Mouse (Mus musculus) adrenal gland, postnatal 4 days (tissue): ENCODE results near the gene Arfgap2. TPM values are rescaled to one million over a fixed set of nuclear protein-coding genes. Genes with fewer than 3 reads are reported as not detected.
"Not testable (repeated sequence)": the region's sequence is repeated elsewhere in the genome, so short reads cannot be mapped to it uniquely, and the experiment has no call there.

Experiments
- DNase-seq, 2 experiments: peaks; one replicate each; pipeline ENCODE4 v3.0.0; 2021 to 2022; ENCODE audit warnings: low spot score in 2 of 2, mixed read lengths in 2 of 2
- long read RNA-seq, 2 experiments: library from polyadenylated mRNA; stranded (forward); transcript quantifications; one replicate each; pipeline ENCODE4 v2.0.0; 2021
- total RNA-seq, 2 experiments: library from RNA; stranded (reverse); gene quantifications; 2 replicates each; pipeline ENCODE4 v1.2.3; 2021

The Arfgap2 gene
- 100 to 1,000 TPM; 112 to 119 TPM for total RNA-seq
- long read RNA-seq, experiment 1, transcript Arfgap2-202 (16 exons, 3,068 nt), result major isoform, 134 of 165 reads
- long read RNA-seq, experiment 1, partial matches to known transcripts, result 21 of 165 reads
- long read RNA-seq, experiment 1, other reads (novel, unspliced or antisense), result 9 of 165 reads
- long read RNA-seq, experiment 2, transcript Arfgap2-202 (16 exons, 3,068 nt), result major isoform, 270 of 312 reads
- long read RNA-seq, experiment 2, partial matches to known transcripts, result 22 of 312 reads
- long read RNA-seq, experiment 2, other reads (novel, unspliced or antisense), result 16 of 312 reads

DNA sequence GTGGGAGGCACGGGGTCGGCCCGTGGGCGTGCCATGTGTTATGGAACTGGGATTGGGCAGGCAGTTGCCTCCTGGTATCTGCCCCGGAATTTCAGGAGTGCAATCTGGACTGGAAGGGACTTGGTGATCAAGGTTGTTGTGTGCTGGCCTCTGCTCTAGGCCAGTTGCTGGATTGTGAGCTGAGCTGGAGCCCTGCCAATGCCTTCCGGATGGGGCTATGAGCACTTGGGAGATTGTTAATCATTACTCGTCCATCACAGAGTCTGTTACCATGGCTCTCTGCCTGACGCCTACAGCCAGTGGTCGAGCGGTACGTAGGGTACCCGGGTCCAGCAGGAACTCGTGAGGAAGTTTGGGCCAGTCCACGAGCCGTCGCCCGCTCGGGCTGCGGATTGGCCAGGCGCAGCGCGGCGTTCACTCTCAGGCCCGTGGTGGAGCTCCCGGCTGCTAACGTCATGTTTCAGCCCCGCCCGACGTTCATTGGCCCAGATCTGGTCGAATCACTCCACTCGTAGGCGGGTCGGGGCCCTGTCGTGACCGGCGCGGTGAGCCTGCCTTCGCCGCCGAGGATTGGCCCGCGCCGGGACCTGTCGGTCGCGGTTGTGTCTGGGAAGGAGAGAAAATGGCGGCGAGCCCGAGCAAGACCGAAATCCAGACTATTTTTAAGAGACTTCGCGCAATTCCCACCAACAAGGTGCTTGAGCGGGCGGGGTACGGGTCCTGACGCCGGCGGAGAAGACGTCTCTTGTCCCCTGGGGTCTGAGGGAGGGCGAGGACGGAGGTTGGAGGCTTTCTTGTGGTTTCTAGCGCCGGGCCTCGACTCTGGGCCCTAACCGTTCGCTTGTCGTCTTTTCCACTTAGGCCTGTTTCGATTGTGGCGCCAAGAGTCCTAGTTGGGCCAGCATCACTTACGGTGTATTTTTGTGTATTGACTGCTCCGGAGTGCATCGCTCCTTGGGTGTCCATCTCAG, at the start of gene Arfgap2:
Gene Arfgap2 (plus strand): TSS at position 264 of the 971 bp plus-strand sequence.
- peak; percentile 93 to 97 for DNase-seq

DNA sequence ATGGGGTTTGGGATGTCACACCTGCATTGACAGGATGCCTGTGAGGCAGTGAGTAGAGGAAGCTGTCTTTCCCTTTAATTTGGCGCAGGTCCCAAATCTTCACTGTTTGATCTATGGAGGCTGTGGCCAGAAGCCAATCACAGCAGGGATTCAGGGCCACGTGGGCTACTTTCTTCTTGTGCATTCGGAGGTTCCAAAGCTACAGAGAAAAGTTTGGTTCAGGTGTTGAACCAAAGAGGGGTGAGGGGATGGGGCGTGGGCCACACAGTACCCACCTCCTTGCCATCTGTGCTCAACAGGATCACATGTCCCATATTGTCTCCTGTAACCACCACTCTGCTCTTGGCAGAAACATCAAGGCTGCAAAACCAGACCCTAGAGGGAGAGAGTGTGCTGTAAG, 47.7 kb upstream of the Arfgap2 start:
- no peak for DNase-seq

DNA sequence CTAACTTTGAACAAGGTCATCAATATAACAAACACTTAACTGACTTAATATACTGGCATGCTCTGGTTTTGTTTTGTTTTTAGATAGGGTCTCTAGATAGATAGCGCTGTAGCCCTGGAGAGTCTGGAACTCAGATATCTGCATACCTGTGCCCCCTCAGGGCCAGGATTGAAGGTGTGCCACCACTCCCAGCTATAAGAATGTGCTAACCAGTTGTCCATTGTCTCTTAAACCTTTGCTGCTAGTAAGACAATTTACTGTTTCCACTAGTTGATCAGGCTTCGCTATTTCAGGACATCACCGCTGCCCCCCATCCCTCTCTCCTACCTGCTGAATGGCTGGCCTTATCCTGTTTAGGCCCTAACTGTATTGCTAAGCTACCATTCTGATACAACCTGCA, 44.3 kb upstream of the Arfgap2 start:
- no peak for DNase-seq

DNA sequence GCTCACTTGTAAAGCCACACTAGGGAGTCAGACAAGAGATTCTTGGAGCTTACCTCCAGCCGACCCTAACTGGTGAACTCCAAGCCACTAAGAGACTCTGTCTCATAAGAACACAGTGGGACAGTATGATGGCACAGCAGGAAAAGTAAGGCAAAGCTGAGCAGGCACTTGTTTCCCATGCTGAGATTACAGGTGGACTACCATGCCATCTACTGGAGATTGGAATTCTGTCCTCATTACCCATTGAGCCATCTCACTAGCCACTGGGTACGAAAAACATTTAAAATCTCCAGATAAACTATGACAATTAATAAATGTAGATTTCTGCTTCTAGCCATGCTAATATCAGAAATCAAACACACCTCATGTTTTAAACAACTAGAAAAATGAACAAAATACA, 41.2 kb upstream of the Arfgap2 start:
- no peak for DNase-seq

DNA sequence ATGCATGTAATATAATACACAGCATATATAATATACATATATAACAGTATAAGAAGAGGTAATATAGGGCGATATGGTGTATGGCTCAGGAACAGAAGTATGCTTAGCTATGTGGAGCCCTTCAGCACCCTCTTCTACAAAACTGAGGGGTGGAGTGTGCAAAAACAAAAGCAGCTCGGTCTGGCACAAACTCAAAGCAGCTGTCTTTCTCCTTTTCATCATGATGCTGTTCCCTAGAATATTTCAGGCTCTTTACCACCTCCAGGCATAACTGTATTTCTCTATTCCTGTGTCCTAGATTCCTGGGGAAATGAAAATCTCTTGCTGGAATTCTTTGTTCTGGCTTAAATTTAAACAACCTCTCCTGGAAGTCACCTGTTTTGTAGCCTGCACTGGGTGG, 35.0 kb upstream of the Arfgap2 start:
- DNase-seq, result no peak

DNA sequence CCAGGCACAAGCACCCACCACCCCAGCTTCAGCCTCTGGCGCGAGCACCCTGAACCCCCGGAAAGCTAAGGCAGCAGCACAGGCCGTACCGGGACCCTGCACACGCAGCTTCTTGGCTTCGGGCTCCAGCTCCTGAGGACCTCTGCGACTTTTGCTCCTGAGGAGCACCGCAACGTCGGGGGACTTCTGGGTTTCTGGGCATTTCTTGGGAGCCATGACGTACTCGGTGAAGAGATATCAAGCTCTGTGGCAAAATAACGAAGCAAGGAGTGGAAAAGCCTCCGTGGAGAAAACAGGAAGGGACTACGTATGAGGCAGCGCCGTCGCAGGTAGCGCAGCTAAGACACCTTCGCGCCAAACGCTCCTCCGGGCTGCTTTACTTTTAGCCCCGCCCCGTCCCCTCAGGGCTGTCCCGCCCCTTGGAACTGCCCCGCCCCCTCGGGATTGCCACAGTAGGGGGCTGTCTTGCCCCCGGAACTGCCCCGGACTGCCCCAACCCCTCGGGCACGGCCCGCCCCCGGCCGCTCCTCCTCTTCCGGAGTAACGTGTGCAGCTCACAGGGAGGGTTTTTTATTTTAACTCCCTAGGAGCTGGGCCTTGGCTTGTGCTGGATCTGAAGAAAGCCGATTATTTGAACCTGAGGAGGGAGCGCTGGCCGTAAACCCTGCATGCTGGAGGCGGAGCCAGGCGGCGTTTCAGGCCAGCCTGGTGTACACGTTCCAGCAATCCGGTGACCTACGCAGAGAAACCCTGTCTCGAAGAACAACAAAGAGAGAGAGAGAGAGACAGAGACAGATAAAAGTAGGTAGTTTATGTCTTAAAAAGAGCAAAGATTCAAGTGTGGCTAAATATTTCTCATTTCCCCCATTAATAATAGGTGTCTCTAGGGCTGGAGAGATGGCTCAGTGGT, 27.9 kb upstream of the Arfgap2 start, which contains the start of gene Ddb2:
Gene Ddb2 (minus strand): TSS at position 382 of the 910 bp plus-strand sequence.
- peak; percentile 81 to 95 for DNase-seq

DNA sequence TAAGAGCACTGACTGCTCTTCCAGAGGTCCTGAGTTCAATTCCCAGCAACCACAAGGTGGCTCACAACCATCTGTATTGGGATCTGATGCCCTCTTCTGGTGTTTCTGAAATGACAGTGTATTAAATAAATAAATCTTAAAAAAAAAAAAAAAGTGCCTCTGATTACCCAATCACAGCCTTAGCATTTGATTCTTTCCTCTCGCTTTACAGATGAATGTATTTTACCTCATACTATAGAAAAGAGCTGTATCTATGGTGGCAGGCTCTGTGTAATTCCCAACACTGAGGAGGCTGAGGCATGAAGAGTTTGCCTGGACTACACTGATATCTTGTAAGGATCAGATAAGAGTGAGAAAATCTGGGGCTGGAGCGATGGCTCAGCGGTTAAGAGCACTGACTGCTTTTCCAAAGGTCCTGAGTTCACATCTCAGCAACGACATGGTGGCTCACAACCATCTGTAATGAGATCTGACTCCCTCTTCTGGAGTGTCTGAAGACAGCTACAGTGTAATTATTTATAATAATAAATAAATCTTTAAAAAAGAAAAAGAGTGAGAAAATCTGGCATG, 27.2 kb upstream of the Arfgap2 start:
- DNase-seq, result not testable (repeated sequence)

DNA sequence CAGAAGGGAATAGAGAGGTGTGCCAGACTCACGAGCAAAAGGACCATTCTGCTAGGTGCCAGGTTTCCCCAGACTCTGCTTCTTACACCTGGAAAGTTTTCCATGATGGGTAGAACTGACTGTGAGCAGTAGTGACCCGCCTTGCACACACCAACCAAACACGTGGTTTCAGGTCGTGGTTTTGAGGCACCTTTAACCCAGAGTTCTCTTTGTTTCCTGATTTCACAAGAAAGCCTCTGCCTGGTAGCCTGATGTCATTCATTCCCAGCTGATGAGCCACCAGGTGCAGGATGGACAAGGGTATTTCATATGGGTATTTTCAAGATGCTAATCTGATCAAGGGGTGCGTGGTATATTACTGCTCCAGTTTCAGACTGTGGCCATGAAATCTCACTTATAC, 22.2 kb upstream of the Arfgap2 start:
- DNase-seq, result no peak

DNA sequence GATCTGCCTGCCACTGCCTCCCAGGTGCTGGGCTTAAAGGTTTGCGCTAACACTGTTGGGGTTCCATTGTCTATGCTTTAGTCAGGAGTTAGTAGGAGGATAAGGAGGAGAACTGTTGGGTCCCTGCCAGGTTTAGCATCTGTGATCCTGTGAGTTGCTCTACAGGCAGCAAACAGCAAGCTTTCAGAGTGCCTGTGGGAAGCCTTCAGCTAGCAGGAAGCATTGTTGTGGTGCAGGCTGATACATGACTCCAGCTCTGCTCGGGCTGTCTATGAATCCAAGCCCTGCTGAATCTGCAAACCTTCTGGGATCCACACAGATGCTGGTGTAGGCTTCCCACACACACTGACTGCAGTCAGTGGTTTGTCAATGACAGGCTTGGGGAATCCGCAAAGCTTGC, 21.4 kb upstream of the Arfgap2 start:
- no peak for DNase-seq

DNA sequence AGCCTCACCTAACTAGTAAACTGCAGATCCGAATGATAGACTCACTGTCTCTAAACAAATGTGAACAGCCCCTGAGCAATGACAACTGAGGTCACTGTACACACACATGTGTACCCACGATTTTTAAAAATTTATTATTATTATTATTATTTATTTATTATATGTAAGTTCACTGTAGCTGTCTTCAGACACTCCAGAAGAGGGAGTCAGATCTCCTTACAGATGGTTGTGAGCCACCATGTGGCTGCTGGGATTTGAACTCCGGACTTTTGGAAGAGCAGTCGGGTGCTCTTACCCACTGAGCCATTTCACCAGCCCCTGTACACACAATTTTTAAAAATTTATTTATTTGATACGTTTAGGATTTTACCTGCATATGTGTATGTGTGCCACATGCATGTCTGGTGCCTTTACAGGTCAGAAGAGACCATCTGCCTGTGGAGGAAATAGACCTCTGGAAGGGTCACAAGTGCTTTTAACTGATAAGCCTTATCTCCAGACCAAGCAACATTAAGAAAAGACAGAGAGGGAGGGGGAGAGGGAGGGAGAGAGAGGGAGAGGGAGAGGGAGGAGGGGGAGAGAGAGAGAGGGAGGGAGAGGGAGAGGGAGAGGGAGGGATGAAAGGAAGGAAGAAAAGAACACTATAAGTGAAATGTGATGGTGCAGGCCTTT, 20.1 kb upstream of the Arfgap2 start:
- no peak for DNase-seq

DNA sequence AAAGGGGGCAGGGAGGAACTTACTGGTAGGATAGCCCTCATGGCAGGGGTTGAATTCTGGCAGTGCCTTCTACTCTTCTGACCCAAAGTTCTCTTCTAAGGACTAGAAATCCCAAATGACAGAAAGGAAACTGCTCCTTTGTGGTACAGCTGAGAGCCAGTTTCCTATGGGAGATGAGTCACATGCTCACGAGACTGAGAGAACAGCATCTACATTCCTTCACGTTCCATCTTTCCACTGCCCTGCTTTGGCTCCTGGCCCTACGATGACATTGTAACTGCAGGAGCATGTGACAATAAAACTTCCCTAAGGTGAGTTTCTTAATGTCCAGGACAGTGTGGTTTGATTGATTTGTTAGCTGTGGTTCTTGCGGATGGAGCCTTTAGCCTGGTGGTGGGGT, 16.4 kb upstream of the Arfgap2 start:
- no peak for DNase-seq

DNA sequence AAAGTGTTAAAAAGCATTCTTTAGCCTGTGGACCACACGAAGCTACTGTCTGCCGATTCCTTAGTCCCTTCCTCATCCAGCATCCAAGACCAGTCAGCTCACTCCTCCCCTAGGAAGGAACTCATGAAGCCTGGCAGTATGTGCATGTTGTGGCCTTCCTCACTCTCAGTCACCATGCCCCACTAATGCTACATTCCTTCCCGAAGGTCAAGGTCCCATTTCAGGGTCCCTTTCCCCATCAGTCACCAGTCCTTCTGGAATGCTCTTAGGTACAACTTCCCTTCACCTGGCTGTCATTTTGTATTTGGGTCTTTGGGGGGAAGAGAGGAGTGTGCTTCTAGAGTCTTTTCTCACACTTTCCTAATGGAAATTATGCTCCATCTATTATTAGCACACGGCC, 12.8 kb upstream of the Arfgap2 start:
- no peak for DNase-seq

DNA sequence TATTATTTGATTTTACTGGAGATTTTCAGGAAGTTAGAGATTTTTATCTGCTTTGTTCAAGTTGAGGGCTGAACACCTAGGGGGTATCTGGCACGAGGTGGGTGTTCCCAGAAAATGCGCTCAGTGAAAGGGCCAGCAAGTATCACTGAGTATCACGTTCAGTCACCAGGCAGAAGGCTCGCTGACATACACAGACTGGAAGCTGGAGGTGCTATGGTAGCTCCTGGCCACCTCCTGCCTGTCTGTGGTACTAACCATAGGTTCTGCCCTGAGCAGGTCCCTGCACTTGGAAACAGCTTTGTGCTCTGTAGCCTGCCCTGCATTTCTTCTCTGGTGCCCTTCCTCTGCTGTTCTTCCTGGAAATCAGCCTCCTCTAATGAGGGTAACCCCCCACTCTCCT, 12.3 kb upstream of the Arfgap2 start:
- DNase-seq, result no peak

DNA sequence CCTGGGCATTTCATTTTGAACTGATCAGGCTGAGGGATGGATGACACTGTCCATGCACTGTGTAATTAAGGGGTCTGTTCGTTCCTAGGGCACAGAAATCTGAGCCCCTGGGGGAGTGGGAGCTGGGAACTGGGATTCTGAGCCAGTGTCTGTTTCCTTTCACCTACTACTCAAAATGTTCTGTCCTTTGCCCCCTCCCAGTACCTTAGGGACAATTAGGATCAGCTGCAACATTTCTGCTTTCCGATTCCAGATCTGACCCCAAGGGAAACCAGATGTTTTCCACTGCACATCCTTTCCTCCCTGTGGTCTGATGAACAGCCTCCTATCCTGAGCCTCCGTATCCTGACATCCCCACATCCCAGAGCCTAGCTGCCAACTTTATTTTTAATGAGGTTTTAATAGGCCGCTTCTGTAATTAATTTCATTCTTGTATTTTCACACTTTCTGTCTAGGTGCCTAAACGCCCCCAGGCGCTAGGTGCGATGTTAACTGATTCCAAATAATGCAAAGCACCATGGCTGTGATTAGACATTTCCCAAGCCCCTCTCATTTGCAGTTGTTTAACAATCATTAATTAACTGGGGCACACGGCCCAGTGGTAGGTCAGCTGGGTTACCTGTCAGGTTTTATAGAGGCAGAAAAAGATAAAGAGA, 9.9 kb upstream of the Arfgap2 start:
- no peak for DNase-seq

DNA sequence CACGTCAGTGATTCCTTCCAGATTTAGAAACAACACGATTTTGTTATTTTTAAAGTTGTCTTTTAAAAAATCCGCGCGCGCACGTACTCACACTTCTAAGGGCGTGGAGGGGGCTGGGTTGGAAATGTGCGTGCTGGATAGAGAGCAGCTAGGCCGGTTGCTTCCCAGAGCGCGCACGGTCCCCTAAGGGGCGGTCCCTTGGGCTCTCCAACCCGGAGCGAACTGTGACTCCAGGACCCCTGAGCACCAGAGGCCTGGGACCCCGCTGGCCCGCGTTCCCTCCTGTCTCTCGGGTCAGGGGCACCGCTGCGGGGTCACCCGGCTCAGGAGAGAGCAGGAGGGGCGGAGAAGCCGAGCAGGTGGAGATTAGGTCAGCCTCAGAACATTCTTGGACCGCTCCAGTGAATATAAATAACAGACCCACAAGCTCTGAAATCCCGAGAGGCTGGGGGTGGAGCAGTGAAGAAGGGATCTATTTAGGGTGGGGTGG, 9.1 kb upstream of the Arfgap2 start, which contains the start of gene Pacsin3:
Gene Pacsin3 (plus strand): TSS at position 294 of the 490 bp plus-strand sequence.
- DNase-seq, result no peak

DNA sequence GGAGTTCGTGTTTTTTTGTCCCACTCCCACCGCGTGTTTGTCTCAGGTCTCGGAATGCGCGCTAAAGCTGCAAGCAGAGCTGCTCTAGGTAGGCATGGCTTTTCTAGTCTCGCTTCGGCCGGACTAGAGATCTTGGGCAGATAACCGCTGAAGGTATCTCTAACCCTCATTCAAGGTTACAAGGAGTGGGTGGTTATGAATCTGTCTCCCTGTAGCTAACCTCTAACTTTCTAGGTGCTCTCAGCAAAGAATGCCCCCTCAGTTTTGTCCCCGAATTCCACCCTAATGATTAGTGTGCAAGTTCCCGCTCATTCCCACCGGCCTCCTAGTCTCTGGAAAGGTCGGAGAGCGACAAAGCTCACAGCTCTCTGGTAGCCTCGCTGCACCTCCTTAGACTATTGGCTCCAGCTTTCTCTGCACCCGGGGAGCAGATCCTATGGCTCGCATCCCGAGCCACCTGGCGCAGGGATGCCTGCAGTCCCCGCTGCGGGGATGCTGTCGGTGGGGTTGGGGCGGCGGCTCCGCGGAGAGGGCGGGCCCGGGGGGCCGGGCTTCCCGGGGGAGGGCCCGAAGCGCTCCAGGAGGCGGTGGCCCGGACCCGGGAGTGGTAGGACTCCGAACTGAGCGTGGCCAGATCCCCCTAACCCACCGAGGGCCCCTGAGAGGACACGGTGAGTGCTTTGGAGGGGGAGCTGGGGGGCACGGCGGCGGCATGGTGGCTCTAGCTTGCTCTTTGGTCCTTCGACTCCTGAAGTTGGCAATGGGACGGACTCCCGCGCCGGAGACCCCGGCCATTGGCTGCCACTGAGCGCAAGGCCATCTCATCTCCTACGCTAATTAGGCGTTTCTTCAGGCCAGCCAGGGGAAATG, 8.3 kb upstream of the Arfgap2 start:
- DNase-seq, result peak in 1 of 2 experiments; percentile 43

DNA sequence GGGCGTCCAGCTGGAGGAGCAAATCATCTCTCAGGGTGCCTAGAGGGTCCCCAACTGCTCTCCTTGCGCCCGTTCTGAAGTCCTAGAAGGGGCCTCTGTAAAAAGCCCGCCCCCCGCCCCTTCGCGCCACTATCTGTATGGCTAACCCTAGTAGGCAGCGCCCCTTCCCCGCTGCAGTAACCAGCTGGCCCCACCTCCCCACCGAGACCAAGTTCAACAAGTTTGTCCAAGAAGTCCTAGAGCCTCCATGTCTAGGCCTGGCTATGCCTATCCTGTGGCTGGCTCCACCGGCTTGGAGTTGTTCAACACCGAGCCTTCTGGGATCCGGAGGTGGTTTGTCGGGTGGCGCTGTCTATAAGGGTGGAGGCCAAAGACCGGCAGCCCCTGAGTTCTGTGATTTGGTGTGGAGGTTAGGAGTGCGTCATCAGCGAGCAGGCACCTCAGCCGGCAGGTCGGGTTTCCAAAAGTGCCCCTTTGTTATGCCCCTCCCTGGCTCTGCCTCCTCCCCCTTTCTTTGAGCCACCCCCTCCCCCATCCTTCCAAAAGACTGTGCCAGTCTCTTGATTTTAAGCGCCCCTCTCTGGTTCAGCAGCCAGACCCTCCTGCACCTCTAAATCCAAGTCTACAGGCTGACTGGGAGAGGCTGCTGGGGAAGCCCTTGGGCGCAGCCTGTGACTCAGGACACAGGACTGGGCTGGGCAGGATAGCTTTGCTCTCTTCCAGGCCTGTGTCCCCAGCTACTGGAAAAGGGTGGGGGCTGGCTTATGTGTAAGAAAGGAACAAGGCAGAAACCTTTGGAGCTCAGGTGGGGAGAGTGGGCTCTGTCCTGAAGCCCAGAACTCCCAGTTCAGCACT, 7.4 kb upstream of the Arfgap2 start:
- DNase-seq, result no peak
